Mouse (Mus musculus): ENCODE measurements at regions not wholly inside any gene's neighbourhood (a gene's known extent, or its start where the extent isn't known, plus 50 kb on each side); places are given as distances from the start of the nearest gene placed in this dataset.

GRCm38 (mm10) chr10:29802637-29803036, 267.0 kb upstream of the Rspo3 start:
- Histone ChIP-seq H3K4me3 (replicated peaks in 1 of 3; ENCODE audit: low read depth in 2 of 3, low read length in 2 of 3, poor library complexity in 1 of 3) (no peak overlapping the region), H3K4me1 (ENCODE audit: control insufficient read depth in 1 of 2, insufficient read depth in 2 of 2) (no peaks in the 10 kb centered on the region), H3K9me3 (replicated peaks; ENCODE audit: low read length) (no peaks in the 10 kb centered on the region), H3K27me3 (replicated peaks) (no peaks in the 10 kb centered on the region), H3K79me2 (replicated peaks; ENCODE audit: control insufficient read depth, extremely low read depth, insufficient read depth, poor library complexity, severe bottlenecking) (no peaks in the 10 kb centered on the region), H3K4me2 (ENCODE audit: insufficient read depth, low read depth, poor library complexity, severe bottlenecking) (no peak overlapping the region), H3K9ac (ENCODE audit: insufficient read depth, low read depth) (no peak overlapping the region), H3K36me3 (replicated peaks in 1 of 2; ENCODE audit: control insufficient read depth in 1 of 2, insufficient read depth in 1 of 2, low read length in 1 of 2) (no peaks in the 10 kb centered on the region), H3K27ac (ENCODE audit: insufficient read depth, low read depth) (no peak overlapping the region)
- no peak for DNase-seq (ENCODE audit: extremely low read depth)
- dilution Hi-C loops (cut with MboI; ENCODE audit: extremely low pct_ligation_motif_present, extremely low pct_unique_long_range_greater_than_20kb, low sequenced_read_pairs), result no loop called here
- in situ Hi-C loops (cut with MboI; ENCODE audit: low pct_ligation_motif_present, low pct_unique_long_range_greater_than_20kb, low sequenced_read_pairs), result no loop called here
- TF ChIP-seq SMC3 (IDR thresholded peaks at IDR 0.05; ENCODE audit: low read depth, low read length), result no peak

GRCm38 (mm10) chr10:29794663-29795062, 259.0 kb upstream of the Rspo3 start:
- no peak overlapping the region for H3K27ac ChIP-seq (ENCODE audit: insufficient read depth, low read depth)
- TF ChIP-seq ELF1 (IDR thresholded peaks at IDR 0.05; ENCODE audit: low read depth, low read length) (no peak), EP300 (IDR thresholded peaks at IDR 0.05; ENCODE audit: low read length) (no peak), ZC3H11A (IDR thresholded peaks at IDR 0.05; ENCODE audit: low read depth, low read length) (no peak), USF1 (IDR thresholded peaks at IDR 0.05; ENCODE audit: low read depth, low read length) (no peak), HCFC1 (IDR thresholded peaks at IDR 0.05; ENCODE audit: low read depth, low read length) (no peak), TBP (conservative IDR thresholded peaks at IDR 0.05; ENCODE audit: low read depth, low read length) (no peak), MAX (IDR thresholded peaks at IDR 0.05; ENCODE audit: low read length) (no peak), ZKSCAN1 (IDR thresholded peaks at IDR 0.05; ENCODE audit: borderline replicate concordance, low read depth, low read length) (no peak), MXI1 (IDR thresholded peaks at IDR 0.05; ENCODE audit: low read depth, low read length) (no peak), UBTF (IDR thresholded peaks at IDR 0.05; ENCODE audit: low read depth, low read length) (no peak), MAZ (IDR thresholded peaks at IDR 0.05; ENCODE audit: low read depth, low read length) (no peak), BHLHE40 (IDR thresholded peaks at IDR 0.05; ENCODE audit: low read depth, low read length) (no peak), CHD2 (IDR thresholded peaks at IDR 0.05; ENCODE audit: low read length) (no peak)
- H3K79me2 ChIP-seq (replicated peaks; ENCODE audit: control insufficient read depth, extremely low read depth, insufficient read depth, poor library complexity, severe bottlenecking), result no peaks in the 10 kb centered on the region
- no peak overlapping the region for H3K4me3 ChIP-seq (replicated peaks in 1 of 3; ENCODE audit: low read depth in 2 of 3, low read length in 2 of 3, poor library complexity in 1 of 3)
- H3K4me1 ChIP-seq (ENCODE audit: control insufficient read depth in 1 of 2, insufficient read depth in 2 of 2), result peaks cover 0 to 5% of the 10 kb centered on the region in 2 experiments; a peak in 1 of 4 replicates
- dilution Hi-C loops (cut with MboI; ENCODE audit: extremely low pct_ligation_motif_present, extremely low pct_unique_long_range_greater_than_20kb, low sequenced_read_pairs), result no loop called here
- DNase-seq (ENCODE audit: extremely low read depth), result no peak
- H3K9me3 ChIP-seq (replicated peaks; ENCODE audit: low read length), result no peaks in the 10 kb centered on the region
- H3K27me3 ChIP-seq (replicated peaks), result no peaks in the 10 kb centered on the region
- in situ Hi-C loops (cut with MboI; ENCODE audit: low pct_ligation_motif_present, low pct_unique_long_range_greater_than_20kb, low sequenced_read_pairs), result no loop called here
- no peaks in the 10 kb centered on the region for H3K36me3 ChIP-seq (replicated peaks in 1 of 2; ENCODE audit: control insufficient read depth in 1 of 2, insufficient read depth in 1 of 2, low read length in 1 of 2)
- no peak overlapping the region for H3K9ac ChIP-seq (ENCODE audit: insufficient read depth, low read depth)
- H3K4me2 ChIP-seq (ENCODE audit: insufficient read depth, low read depth, poor library complexity, severe bottlenecking), result no peak overlapping the region

- no peak overlapping the region for H3K27ac ChIP-seq (ENCODE audit: insufficient read depth, low read depth)
- H3K79me2 ChIP-seq (replicated peaks; ENCODE audit: control insufficient read depth, extremely low read depth, insufficient read depth, poor library complexity, severe bottlenecking), result no peaks in the 10 kb centered on the region
- in situ Hi-C loops (cut with MboI; ENCODE audit: low pct_ligation_motif_present, low pct_unique_long_range_greater_than_20kb, low sequenced_read_pairs) (no loop called here), dilution Hi-C loops (cut with MboI; ENCODE audit: extremely low pct_ligation_motif_present, extremely low pct_unique_long_range_greater_than_20kb, low sequenced_read_pairs) (no loop called here)
- no peak overlapping the region for H3K4me3 ChIP-seq (replicated peaks in 1 of 3; ENCODE audit: low read depth in 2 of 3, low read length in 2 of 3, poor library complexity in 1 of 3)
- no peak overlapping the region for H3K4me2 ChIP-seq (ENCODE audit: insufficient read depth, low read depth, poor library complexity, severe bottlenecking)
- H3K36me3 ChIP-seq (replicated peaks in 1 of 2; ENCODE audit: control insufficient read depth in 1 of 2, insufficient read depth in 1 of 2, low read length in 1 of 2), result no peaks in the 10 kb centered on the region
- no peaks in the 10 kb centered on the region for H3K27me3 ChIP-seq (replicated peaks)
- DNase-seq (ENCODE audit: extremely low read depth), result no peak
- TF ChIP-seq SIN3A (IDR thresholded peaks at IDR 0.05; ENCODE audit: low read length) (no peak), ELF1 (IDR thresholded peaks at IDR 0.05; ENCODE audit: low read depth, low read length) (no peak), ZMIZ1 (IDR thresholded peaks at IDR 0.05; ENCODE audit: low read depth, low read length) (no peak), ZKSCAN1 (IDR thresholded peaks at IDR 0.05; ENCODE audit: borderline replicate concordance, low read depth, low read length) (no peak), PAX5 (IDR thresholded peaks at IDR 0.05; ENCODE audit: low read length) (no peak), CHD2 (IDR thresholded peaks at IDR 0.05; ENCODE audit: low read length) (no peak), ZNF384 (IDR thresholded peaks at IDR 0.05; ENCODE audit: low read depth, low read length) (no peak), BHLHE40 (IDR thresholded peaks at IDR 0.05; ENCODE audit: low read depth, low read length) (no peak), NRF1 (IDR thresholded peaks at IDR 0.05; ENCODE audit: low read depth, low read length) (no peak), IRF4 (IDR thresholded peaks at IDR 0.05; ENCODE audit: low read depth, low read length) (no peak), ETS1 (conservative IDR thresholded peaks at IDR 0.05; ENCODE audit: low read depth, low read length) (no peak), MXI1 (IDR thresholded peaks at IDR 0.05; ENCODE audit: low read depth, low read length) (no peak), SMC3 (IDR thresholded peaks at IDR 0.05; ENCODE audit: low read depth, low read length) (no peak), CHD1 (IDR thresholded peaks at IDR 0.05; ENCODE audit: low read depth, low read length) (no peak)
- peaks cover 0 to 5% of the 10 kb centered on the region in 2 experiments; a peak in 1 of 4 replicates for H3K4me1 ChIP-seq (ENCODE audit: control insufficient read depth in 1 of 2, insufficient read depth in 2 of 2)
- H3K9ac ChIP-seq (ENCODE audit: insufficient read depth, low read depth), result no peak overlapping the region
- H3K9me3 ChIP-seq (replicated peaks; ENCODE audit: low read length), result no peaks in the 10 kb centered on the region
These were observed 250.6 kb upstream of the Rspo3 start for GRCm38 (mm10) chr10:29786220-29786810.
